Mouse (Mus musculus) midbrain, embryonic 14.5 days (tissue): Measurements from ENCODE around the gene Pax5. TPM values are rescaled to one million over a fixed set of nuclear protein-coding genes. Genes with fewer than 3 reads are reported as not detected.

Experiments used
- ATAC-seq: fragments of 200-750 bp; cut with Nextera tagmentation; 2 replicates; pipeline ENCODE4 v1.8.0; 2017; ENCODE audit warnings: moderate number of reproducible peaks, moderate library complexity; ENCODE audit not compliant: low FRiP score, low TSS enrichment
- DNase-seq: peaks from one replicate; pipeline ENCODE4 v3.0.0-alpha.2; 2015
- H3K27ac ChIP-seq: fragments of 300-500 bp; sonication (generic); replicated peaks from 2 replicates; pipeline ENCODE4 v1.5.1; 2014; ENCODE audit warnings: mild to moderate bottlenecking, low read depth, low read length, moderate library complexity
- H3K27me3 ChIP-seq: fragments of 300-500 bp; sonication (generic); 2 replicates; pipeline ENCODE4 v1.6.1; 2014; ENCODE audit warnings: low read length, control low read depth, mixed read lengths; ENCODE audit not compliant: control insufficient read depth, insufficient read depth
- H3K36me3 ChIP-seq: fragments of 300-500 bp; sonication (generic); 2 replicates; pipeline ENCODE4 v1.6.1; 2014; ENCODE audit warnings: low read length, control low read depth; ENCODE audit not compliant: control insufficient read depth, insufficient read depth
- H3K4me1 ChIP-seq: fragments of 300-500 bp; sonication (generic); 2 replicates; pipeline ENCODE4 v1.6.1; 2014; ENCODE audit warnings: mild to moderate bottlenecking, antibody characterized with exemption, low read length, control low read depth; ENCODE audit not compliant: control insufficient read depth, insufficient read depth
- H3K4me2 ChIP-seq: fragments of 300-500 bp; sonication (generic); 2 replicates; pipeline ENCODE4 v1.6.1; 2014; ENCODE audit warnings: mild to moderate bottlenecking, low read length, moderate library complexity
- H3K4me3 ChIP-seq: fragments of 300-500 bp; sonication (generic); replicated peaks from 2 replicates; pipeline ENCODE4 v1.5.1; 2014; ENCODE audit warnings: low read depth, low read length
- H3K9ac ChIP-seq: fragments of 300-500 bp; sonication (generic); replicated peaks from 2 replicates; pipeline ENCODE4 v1.6.1; 2014; ENCODE audit warnings: mild to moderate bottlenecking, low read length, moderate library complexity
- H3K9me3 ChIP-seq: fragments of 300-500 bp; sonication (generic); 2 replicates; pipeline ENCODE4 v1.6.1; 2016; ENCODE audit warnings: low read length, control low read depth, mixed read lengths; ENCODE audit not compliant: control insufficient read depth
- WGBS: fragments of 180-500 bp; shearing (Covaris S2); extraction: QIAGEN DNeasy Blood & Tissue Kit; methylation state at CpG from one replicate; pipeline ENCODE4 v1.1.7; 2014; 5-methylcytosine and 5-hydroxymethylcytosine counted together
- polyA plus RNA-seq: library from polyadenylated mRNA; unstranded; fragments of >200 nt; fragmentation: Nextera tagmentation; extraction: Ambion mirVana; gene quantifications from 2 replicates; pipeline ENCODE4 v1.2.1, GENCODE M21; 2014

Pax5 gene
- polyA plus RNA-seq, 1 experiment from 2014 or later, result 11.3 TPM

DNA sequence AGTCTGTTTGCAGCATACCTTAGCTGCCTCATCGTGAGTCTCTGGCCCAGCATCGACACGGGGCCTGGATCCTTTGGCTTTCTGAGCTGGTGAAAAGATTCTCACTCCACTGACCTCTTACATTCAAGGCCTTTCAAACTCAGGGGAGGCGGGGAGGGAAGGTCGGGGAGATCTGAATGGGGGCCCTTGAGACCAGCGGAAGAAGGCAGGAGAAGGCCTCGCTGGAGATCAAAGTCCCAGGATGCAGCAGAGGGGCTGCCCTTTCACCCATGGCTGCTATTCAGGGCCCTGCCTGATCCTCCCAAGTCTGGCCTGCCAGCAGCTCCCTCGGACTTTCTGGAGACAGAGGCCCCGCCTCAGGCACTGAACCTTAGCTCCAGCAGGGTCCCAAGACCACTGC is 36.6 kb downstream of the Pax5 start:
- WGBS, result 9% methylated on average over 9 of the region's 9 CpGs
- DNase-seq (no peak), ATAC-seq (no peak)
- Histone ChIP-seq H3K27me3 (no peaks in the 10 kb centered on the region), H3K4me2 (no peak overlapping the region), H3K4me3 (no peak overlapping the region), H3K27ac (no peak overlapping the region), H3K9ac (no peak overlapping the region), H3K4me1 (no peaks in the 10 kb centered on the region), H3K36me3 (no peaks in the 10 kb centered on the region), H3K9me3 (no peaks in the 10 kb centered on the region)

- no peak overlapping the region for H3K4me2 ChIP-seq
- WGBS, result 71% methylated on average over 10 of the region's 10 CpGs
- H3K27me3 ChIP-seq, result peaks cover 3% of the 10 kb centered on the region; the same call in 1 of the 2 replicates
- H3K4me3 ChIP-seq, result no peak overlapping the region
- H3K27ac ChIP-seq, result no peak overlapping the region
- no peak overlapping the region for H3K9ac ChIP-seq
- DNase-seq, result no peak
- no peaks in the 10 kb centered on the region for H3K36me3 ChIP-seq
- H3K4me1 ChIP-seq, result no peaks in the 10 kb centered on the region
- H3K9me3 ChIP-seq, result no peaks in the 10 kb centered on the region
- ATAC-seq, result no peak
Measured at GRCm38 (mm10) chr4:44672216-44672937, 37.9 kb downstream of the Pax5 start.

DNA sequence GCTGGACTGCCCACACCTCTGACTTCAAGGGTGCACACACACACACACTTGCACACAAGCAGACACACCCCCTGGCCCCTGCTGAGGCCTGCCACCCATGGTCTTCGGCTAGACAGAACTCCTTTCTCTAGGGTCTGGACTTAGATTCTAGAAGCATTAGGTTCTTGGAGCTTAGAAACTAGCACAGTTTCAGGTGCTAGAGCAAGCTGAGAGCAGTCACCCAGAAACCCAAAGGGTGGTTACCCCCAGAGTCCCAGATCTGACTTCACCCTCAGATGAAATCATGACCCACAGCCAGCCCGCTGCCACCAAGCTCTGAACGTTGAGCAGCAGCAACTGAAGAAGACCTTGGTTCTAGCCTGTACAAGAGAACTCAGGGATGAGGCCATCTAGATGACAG is 38.8 kb downstream of the Pax5 start:
- Histone ChIP-seq H3K4me3 (no peak overlapping the region), H3K27ac (no peak overlapping the region), H3K27me3 (peaks cover 8% of the 10 kb centered on the region; the same call in 1 of the 2 replicates), H3K4me1 (no peaks in the 10 kb centered on the region), H3K4me2 (no peak overlapping the region), H3K36me3 (no peaks in the 10 kb centered on the region), H3K9ac (no peak overlapping the region), H3K9me3 (no peaks in the 10 kb centered on the region)
- DNase-seq (no peak), ATAC-seq (no peak)
- 88% methylated on average over 3 of the region's 3 CpGs for WGBS

GRCm38 (mm10) chr4:44671035-44671434 is 39.3 kb downstream of the Pax5 start:
- Histone ChIP-seq H3K9ac (no peak overlapping the region), H3K27me3 (peaks cover 11% of the 10 kb centered on the region; the same call in 1 of the 2 replicates), H3K27ac (no peak overlapping the region), H3K9me3 (no peaks in the 10 kb centered on the region), H3K4me1 (no peaks in the 10 kb centered on the region), H3K4me2 (no peak overlapping the region), H3K4me3 (no peak overlapping the region), H3K36me3 (no peaks in the 10 kb centered on the region)
- ATAC-seq (no peak), DNase-seq (no peak)
- 80% methylated on average over 2 of the region's 2 CpGs for WGBS

DNA sequence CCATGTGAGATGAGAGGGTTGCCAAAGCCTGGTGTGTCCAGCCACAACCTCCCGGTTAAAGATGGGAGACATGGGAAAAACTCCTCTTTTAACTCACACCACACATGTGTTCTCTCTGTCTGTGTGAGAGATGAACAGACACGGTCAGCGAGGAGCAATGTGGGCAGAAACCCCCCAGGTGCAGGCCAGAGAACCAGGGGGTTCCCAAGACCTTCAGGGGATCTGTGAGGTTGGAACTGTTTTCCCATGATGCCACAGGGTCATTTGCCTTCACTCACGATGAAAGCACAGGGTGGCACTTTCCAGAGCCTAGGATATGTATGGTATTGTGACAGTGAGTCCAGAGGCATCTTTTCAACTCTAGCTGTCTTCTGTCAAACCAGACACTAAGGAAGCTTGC is 39.9 kb downstream of the Pax5 start:
- WGBS, result 85% methylated on average over 4 of the region's 4 CpGs
- H3K27ac ChIP-seq, result no peak overlapping the region
- H3K9me3 ChIP-seq, result no peaks in the 10 kb centered on the region
- no peaks in the 10 kb centered on the region for H3K4me1 ChIP-seq
- no peaks in the 10 kb centered on the region for H3K36me3 ChIP-seq
- H3K27me3 ChIP-seq, result peaks cover 18% of the 10 kb centered on the region
- H3K4me3 ChIP-seq, result no peak overlapping the region
- H3K4me2 ChIP-seq, result no peak overlapping the region
- ATAC-seq (no peak), DNase-seq (no peak)
- no peak overlapping the region for H3K9ac ChIP-seq

- Histone ChIP-seq H3K27ac (no peak overlapping the region), H3K4me3 (no peak overlapping the region), H3K4me2 (no peak overlapping the region), H3K27me3 (peaks cover 25% of the 10 kb centered on the region), H3K9ac (no peak overlapping the region), H3K4me1 (no peaks in the 10 kb centered on the region), H3K36me3 (no peaks in the 10 kb centered on the region), H3K9me3 (no peaks in the 10 kb centered on the region)
- DNase-seq, result no peak
- WGBS, result 91% methylated on average over 7 of the region's 7 CpGs
- no peak for ATAC-seq
Measured at GRCm38 (mm10) chr4:44669485-44670181, 40.7 kb downstream of the Pax5 start.

GRCm38 (mm10) chr4:44668574-44668973 is 41.7 kb downstream of the Pax5 start:
- peaks cover 2% of the 10 kb centered on the region; the same call in 1 of the 2 replicates for H3K4me1 ChIP-seq
- ATAC-seq (no peak), DNase-seq (no peak)
- no peak overlapping the region for H3K9ac ChIP-seq
- no peak overlapping the region for H3K4me2 ChIP-seq
- no peak overlapping the region for H3K4me3 ChIP-seq
- H3K9me3 ChIP-seq, result no peaks in the 10 kb centered on the region
- no peak overlapping the region for H3K27ac ChIP-seq
- H3K27me3 ChIP-seq, result peaks cover 26% of the 10 kb centered on the region
- H3K36me3 ChIP-seq, result no peaks in the 10 kb centered on the region
- 66% methylated on average over 6 of the region's 6 CpGs for WGBS

GRCm38 (mm10) chr4:44668172-44668571 is 42.1 kb downstream of the Pax5 start:
- WGBS, result 62% methylated on average over 3 of the region's 3 CpGs
- Histone ChIP-seq H3K9ac (no peak overlapping the region), H3K4me2 (no peak overlapping the region), H3K4me3 (no peak overlapping the region), H3K36me3 (no peaks in the 10 kb centered on the region), H3K4me1 (peaks cover 5% of the 10 kb centered on the region; the same call in 1 of the 2 replicates), H3K27ac (no peak overlapping the region), H3K9me3 (no peaks in the 10 kb centered on the region), H3K27me3 (peaks cover 30% of the 10 kb centered on the region)
- ATAC-seq, result no peak
- no peak for DNase-seq

DNA sequence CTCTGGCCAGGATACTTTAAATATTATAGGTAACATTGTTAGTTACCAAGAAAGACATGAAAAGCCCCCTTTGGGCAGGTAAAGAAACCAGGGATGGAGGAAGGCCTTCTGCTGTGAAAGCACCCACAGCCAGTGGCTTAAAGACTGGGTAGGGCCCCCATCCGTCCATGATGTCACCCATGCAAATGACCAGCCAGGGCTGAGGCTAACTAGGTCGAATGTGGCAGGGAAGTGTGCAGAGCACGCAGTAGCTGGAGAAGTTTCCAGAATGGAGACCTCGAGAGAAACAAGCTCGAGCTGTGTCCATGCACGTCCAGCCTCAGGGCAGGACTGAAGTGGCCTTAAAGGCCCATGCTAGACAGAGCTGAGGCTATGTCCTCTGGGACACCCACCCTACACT is 42.9 kb downstream of the Pax5 start:
- Histone ChIP-seq H3K27ac (no peak overlapping the region), H3K4me2 (no peak overlapping the region), H3K4me3 (no peak overlapping the region), H3K9me3 (no peaks in the 10 kb centered on the region), H3K4me1 (peaks cover 5% of the 10 kb centered on the region; the same call in 1 of the 2 replicates), H3K36me3 (no peaks in the 10 kb centered on the region), H3K27me3 (peaks cover 38% of the 10 kb centered on the region), H3K9ac (no peak overlapping the region)
- DNase-seq (no peak), ATAC-seq (no peak)
- WGBS, result 81% methylated on average over 6 of the region's 6 CpGs
